Mouse (Mus musculus) neural tube, embryonic 15.5 days (tissue): Measurements from ENCODE around the gene Gm9972. TPM values are rescaled to one million over a fixed set of nuclear protein-coding genes. Genes with fewer than 3 reads are reported as not detected.

Experiments used
- ATAC-seq: fragments of 200-750 bp; cut with Nextera tagmentation; 2 replicates; pipeline ENCODE4 v1.8.0; 2017; ENCODE audit warnings: mild to moderate bottlenecking, moderate TSS enrichment, moderate library complexity; ENCODE audit not compliant: low FRiP score
- H3K27ac ChIP-seq: fragments of 300-500 bp; sonication (generic); replicated peaks from 2 replicates; pipeline ENCODE4 v1.5.1; 2015; ENCODE audit warnings: mild to moderate bottlenecking, inconsistent platforms
- H3K27me3 ChIP-seq: fragments of 300-500 bp; sonication (generic); replicated peaks from 2 replicates; pipeline ENCODE4 v1.6.1; 2015; ENCODE audit warnings: inconsistent platforms
- H3K36me3 ChIP-seq: fragments of 300-500 bp; sonication (generic); 2 replicates; pipeline ENCODE4 v1.6.1; 2015; ENCODE audit warnings: inconsistent platforms
- H3K4me1 ChIP-seq: fragments of 300-500 bp; sonication (generic); 2 replicates; pipeline ENCODE4 v1.6.1; 2015; ENCODE audit warnings: inconsistent platforms
- H3K4me2 ChIP-seq: fragments of 300-500 bp; sonication (generic); 2 replicates; pipeline ENCODE4 v1.6.1; 2015; ENCODE audit warnings: inconsistent platforms, mild to moderate bottlenecking, moderate library complexity
- H3K4me3 ChIP-seq: fragments of 300-500 bp; sonication (generic); replicated peaks from 2 replicates; pipeline ENCODE4 v1.5.1; 2015; ENCODE audit warnings: mild to moderate bottlenecking, inconsistent platforms
- H3K9ac ChIP-seq: fragments of 300-500 bp; sonication (generic); replicated peaks from 2 replicates; pipeline ENCODE4 v1.6.1; 2015; ENCODE audit warnings: mild to moderate bottlenecking, inconsistent platforms
- H3K9me3 ChIP-seq: fragments of 300-500 bp; sonication (generic); replicated peaks from 2 replicates; pipeline ENCODE4 v1.6.1; 2016; ENCODE audit warnings: inconsistent platforms
- WGBS: fragments of 180-500 bp; shearing (Covaris S2); methylation state at CpG from one replicate; pipeline ENCODE4 v1.1.7; 2015; ENCODE audit warnings: mixed read lengths; 5-methylcytosine and 5-hydroxymethylcytosine counted together
- polyA plus RNA-seq: library from polyadenylated mRNA; unstranded; fragments of >200 nt; fragmentation: Nextera tagmentation; extraction: Ambion mirVana; gene quantifications from 2 replicates; pipeline ENCODE4 v1.2.1, GENCODE M21; 2015

Gene Gm9972
- polyA plus RNA-seq = not detected in 2 replicates

DNA sequence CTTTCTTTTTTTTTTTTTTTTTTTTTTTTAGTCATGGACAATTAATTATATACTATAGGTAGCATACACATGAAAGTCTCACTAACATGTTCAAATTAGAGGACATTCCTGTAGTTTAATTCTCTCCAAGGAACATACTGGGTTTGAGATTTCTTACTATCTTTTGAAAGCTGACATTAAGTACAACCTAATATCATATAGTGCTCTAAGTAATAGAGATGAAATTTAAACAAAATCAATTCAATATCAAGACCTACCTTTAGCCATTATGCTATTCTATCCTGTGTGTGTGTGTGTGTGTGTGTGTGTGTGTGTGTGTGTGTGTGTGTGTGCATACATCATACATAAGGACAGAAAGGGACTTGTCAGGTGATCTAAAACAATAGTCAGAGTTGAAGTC is at the start of gene Gm9972:
TSS of gene Gm9972 (plus strand) at position 301 of the 400 bp plus-strand sequence.
- H3K27me3 ChIP-seq = no peaks in the 10 kb centered on the region
- no peak for ATAC-seq

DNA sequence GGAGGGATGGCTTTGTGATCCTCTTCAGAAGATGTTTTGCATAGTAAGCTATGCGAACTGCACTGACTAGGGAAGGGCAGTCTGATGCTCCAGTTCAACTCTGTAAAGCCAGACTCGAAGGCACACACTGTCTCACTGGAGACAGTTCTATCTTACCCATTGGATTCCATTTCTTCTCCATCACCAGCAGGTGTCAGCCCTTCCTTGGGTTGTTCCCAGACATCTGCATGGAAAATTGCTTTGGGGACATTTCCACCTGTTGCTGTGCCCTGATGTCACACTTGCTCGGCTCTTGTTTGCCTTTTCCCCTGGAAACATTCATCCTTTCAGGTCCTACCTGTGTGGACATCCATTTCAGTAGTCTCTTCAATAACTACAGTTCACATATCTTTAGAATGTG is 36.4 kb upstream of the Gm9972 start:
- 61% methylated on average over 3 of the region's 3 CpGs for WGBS
- no peak overlapping the region for H3K4me2 ChIP-seq
- ATAC-seq = no peak
- H3K4me1 ChIP-seq = no peaks in the 10 kb centered on the region
- H3K9me3 ChIP-seq = no peaks in the 10 kb centered on the region
- H3K9ac ChIP-seq = no peak overlapping the region
- H3K27ac ChIP-seq = no peak overlapping the region
- no peaks in the 10 kb centered on the region for H3K27me3 ChIP-seq
- no peaks in the 10 kb centered on the region for H3K36me3 ChIP-seq
- H3K4me3 ChIP-seq = no peak overlapping the region

More for the DNA sequence above, at the start of gene Gm9972:
- Histone ChIP-seq H3K36me3 (no peaks in the 10 kb centered on the region), H3K9me3 (no peaks in the 10 kb centered on the region), H3K4me2 (no peak within 1 kb of the TSS), H3K4me3 (no peak within 1 kb of the TSS), H3K27ac (no peak within 1 kb of the TSS), H3K9ac (no peak within 1 kb of the TSS), H3K4me1 (no peaks in the 10 kb centered on the region)

- Histone ChIP-seq H3K4me1 (no peaks in the 10 kb centered on the region), H3K9ac (no peak overlapping the region), H3K27ac (no peak overlapping the region), H3K4me3 (no peak overlapping the region), H3K36me3 (no peaks in the 10 kb centered on the region), H3K4me2 (no peak overlapping the region), H3K9me3 (no peaks in the 10 kb centered on the region), H3K27me3 (no peaks in the 10 kb centered on the region)
- ATAC-seq = no peak
- WGBS = 88% methylated on average over 2 of the region's 2 CpGs
Observed at GRCm38 (mm10) chr11:43011941-43012340, 23.6 kb upstream of the Gm9972 start.

DNA sequence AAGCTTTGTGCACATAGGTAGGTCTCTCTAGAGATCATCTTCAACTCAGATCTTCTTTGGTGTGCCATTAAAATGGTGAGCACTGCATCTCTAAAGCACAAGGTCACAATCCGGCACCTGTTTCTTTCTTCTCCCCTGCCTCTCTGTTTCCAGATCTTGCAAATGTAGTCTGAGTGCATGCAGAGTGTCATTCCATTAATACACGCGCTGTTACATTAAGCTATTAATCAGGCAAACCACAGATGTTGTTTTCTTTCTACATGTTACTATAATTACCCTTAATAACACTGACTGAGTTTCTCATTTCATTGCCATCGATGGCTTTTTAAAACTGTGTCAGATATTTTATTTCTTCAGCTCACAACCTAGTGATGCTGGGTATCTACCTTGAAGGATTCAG is 22.6 kb upstream of the Gm9972 start:
- no peak for ATAC-seq
- H3K9me3 ChIP-seq = no peaks in the 10 kb centered on the region
- no peak overlapping the region for H3K4me2 ChIP-seq
- 53% methylated on average over 4 of the region's 4 CpGs for WGBS
- no peak overlapping the region for H3K9ac ChIP-seq
- H3K27me3 ChIP-seq = no peaks in the 10 kb centered on the region
- no peak overlapping the region for H3K27ac ChIP-seq
- no peak overlapping the region for H3K4me3 ChIP-seq
- H3K4me1 ChIP-seq = no peaks in the 10 kb centered on the region
- H3K36me3 ChIP-seq = no peaks in the 10 kb centered on the region

- no peaks in the 10 kb centered on the region for H3K36me3 ChIP-seq
- H3K4me2 ChIP-seq = no peak overlapping the region
- H3K4me3 ChIP-seq = no peak overlapping the region
- H3K9me3 ChIP-seq = no peaks in the 10 kb centered on the region
- H3K27me3 ChIP-seq = no peaks in the 10 kb centered on the region
- H3K9ac ChIP-seq = no peak overlapping the region
- H3K4me1 ChIP-seq = no peaks in the 10 kb centered on the region
- ATAC-seq = no peak
- H3K27ac ChIP-seq = no peak overlapping the region
Observed at GRCm38 (mm10) chr11:43023109-43023688, 12.3 kb upstream of the Gm9972 start.

DNA sequence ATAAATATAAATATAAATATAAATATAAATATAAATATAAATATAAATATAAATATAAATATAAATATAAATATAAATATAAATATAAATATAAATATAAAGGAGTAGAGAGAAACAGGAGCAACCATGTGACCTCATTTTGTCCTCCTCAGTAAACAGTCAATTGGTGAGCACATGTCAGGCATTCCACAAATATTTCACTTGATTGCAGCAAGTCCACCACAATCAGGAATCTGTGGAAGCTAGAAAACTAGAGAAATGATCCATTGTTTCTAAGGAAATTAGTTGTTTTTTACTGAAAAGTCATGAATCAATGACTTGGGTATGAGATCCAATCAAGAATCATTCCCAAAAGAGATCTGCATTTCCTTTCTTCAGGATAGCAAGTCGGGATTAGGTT is 5.7 kb upstream of the Gm9972 start:
- Histone ChIP-seq H3K9me3 (no peaks in the 10 kb centered on the region), H3K9ac (no peak overlapping the region), H3K4me2 (no peak overlapping the region), H3K4me3 (no peak overlapping the region), H3K27ac (no peak overlapping the region), H3K4me1 (no peaks in the 10 kb centered on the region), H3K27me3 (no peaks in the 10 kb centered on the region), H3K36me3 (no peaks in the 10 kb centered on the region)
- no peak for ATAC-seq
- WGBS = 86% methylated on average over 1 of the region's 1 CpGs

DNA sequence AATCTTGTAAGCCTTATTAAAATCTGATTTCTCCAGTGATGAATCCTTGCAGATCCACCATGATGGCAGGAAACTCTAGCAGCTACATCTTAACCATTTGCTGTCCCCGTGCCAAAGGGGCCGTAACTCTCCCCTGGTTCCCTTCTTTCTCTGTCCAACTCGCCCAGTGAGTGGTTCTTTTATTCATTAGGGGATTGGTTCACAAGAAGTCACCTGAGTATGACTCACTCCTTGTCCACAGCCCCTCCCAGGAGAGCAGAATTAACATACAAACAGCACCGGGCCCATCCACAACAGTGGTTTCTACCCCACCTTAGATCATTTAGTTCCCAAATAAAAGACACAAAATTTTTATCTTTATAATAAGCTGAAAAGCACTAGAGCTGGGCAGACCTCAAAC is 3.4 kb upstream of the Gm9972 start:
- 82% methylated on average over 4 of the region's 4 CpGs for WGBS

GRCm38 (mm10) chr11:43045871-43046548 is 10.5 kb downstream of the Gm9972 start:
- Histone ChIP-seq H3K4me3 (no peak overlapping the region), H3K36me3 (no peaks in the 10 kb centered on the region), H3K27me3 (no peaks in the 10 kb centered on the region), H3K9me3 (no peaks in the 10 kb centered on the region), H3K27ac (no peak overlapping the region), H3K9ac (no peak overlapping the region), H3K4me2 (no peak overlapping the region), H3K4me1 (no peaks in the 10 kb centered on the region)
- ATAC-seq = no peak
- WGBS = 94% methylated on average over 3 of the region's 3 CpGs

More for the DNA sequence above, 3.4 kb upstream of the Gm9972 start:
- no peak overlapping the region for H3K9ac ChIP-seq
- H3K4me1 ChIP-seq = no peaks in the 10 kb centered on the region
- H3K4me2 ChIP-seq = no peak overlapping the region
- no peaks in the 10 kb centered on the region for H3K9me3 ChIP-seq
- no peak overlapping the region for H3K27ac ChIP-seq
- no peaks in the 10 kb centered on the region for H3K27me3 ChIP-seq
- no peaks in the 10 kb centered on the region for H3K36me3 ChIP-seq
- ATAC-seq = no peak
- no peak overlapping the region for H3K4me3 ChIP-seq

DNA sequence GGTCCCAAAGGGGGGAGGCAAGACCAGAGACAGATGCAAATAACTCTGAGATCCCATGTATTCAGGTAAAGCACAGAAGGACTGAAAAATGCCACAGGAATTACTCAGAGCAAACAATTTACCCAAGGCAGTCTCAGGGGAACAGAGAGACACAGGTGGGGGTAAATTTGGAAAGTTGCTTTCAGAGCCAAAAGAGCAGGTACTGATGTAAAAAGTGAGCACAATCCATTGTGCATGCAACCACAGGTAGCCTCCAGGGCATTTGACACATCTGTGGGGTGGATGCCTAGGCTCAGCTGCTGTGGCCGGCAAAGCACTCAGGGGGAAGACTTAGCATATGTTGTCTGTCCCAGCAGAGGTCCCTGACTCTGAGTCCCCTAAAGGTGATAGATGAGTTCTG is 13.8 kb downstream of the Gm9972 start:
- 46% methylated on average over 1 of the region's 1 CpGs for WGBS
- H3K9ac ChIP-seq = no peak overlapping the region
- ATAC-seq = no peak
- H3K36me3 ChIP-seq = no peaks in the 10 kb centered on the region
- H3K27me3 ChIP-seq = no peaks in the 10 kb centered on the region
- no peaks in the 10 kb centered on the region for H3K4me1 ChIP-seq
- no peak overlapping the region for H3K4me2 ChIP-seq
- no peak overlapping the region for H3K27ac ChIP-seq
- H3K9me3 ChIP-seq = no peaks in the 10 kb centered on the region
- H3K4me3 ChIP-seq = no peak overlapping the region

DNA sequence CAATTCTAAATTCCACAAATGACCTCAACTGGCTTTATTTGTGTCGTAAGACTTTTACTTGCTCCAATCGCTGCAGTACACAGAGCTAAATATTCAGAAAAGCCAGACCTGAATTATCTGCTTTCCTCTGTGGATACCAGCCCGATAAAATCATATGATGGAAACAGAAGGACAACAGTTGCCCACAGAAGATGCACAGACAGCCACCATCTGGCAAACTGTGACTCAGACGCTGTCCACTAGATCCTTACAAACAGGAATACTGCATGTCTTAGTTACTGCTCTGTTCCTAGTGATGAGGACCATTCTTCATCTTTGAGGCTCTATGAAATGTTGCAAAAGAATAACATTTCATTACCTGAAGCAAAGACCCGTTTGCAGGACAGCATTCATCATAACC is 19.4 kb downstream of the Gm9972 start:
- Histone ChIP-seq H3K9ac (no peak overlapping the region), H3K27ac (no peak overlapping the region), H3K9me3 (no peaks in the 10 kb centered on the region), H3K4me3 (no peak overlapping the region), H3K4me2 (no peak overlapping the region), H3K4me1 (no peaks in the 10 kb centered on the region), H3K36me3 (no peaks in the 10 kb centered on the region), H3K27me3 (no peaks in the 10 kb centered on the region)
- WGBS = 90% methylated on average over 5 of the region's 5 CpGs
- no peak for ATAC-seq

DNA sequence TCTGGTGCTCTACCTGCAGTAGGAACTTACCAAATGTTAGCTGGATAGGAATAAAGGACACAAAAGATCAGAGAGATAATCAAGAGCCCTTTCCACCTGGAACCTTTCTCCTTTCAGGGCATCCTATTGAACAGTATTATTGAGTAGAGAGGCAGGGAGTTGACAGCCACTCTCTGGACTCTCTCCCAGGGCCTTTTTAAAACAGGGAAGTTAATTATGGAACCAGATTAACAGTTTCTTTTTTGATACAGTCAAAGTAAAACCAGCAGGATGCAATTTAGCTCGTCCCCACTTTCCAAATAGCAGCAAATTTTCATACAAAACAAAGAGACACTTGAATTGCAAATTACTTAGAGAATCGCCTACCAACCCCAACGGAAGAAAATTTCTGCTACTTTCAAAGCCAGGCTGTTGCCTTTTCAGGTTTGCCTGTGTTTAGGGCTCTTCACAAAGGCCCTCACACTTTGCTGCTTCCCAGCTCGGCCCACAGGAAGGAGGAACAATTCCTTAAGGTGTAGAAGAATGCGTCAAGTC is 24.0 kb downstream of the Gm9972 start:
- no peak overlapping the region for H3K27ac ChIP-seq
- no peak for ATAC-seq
- no peak overlapping the region for H3K4me2 ChIP-seq
- WGBS = 27% methylated on average over 5 of the region's 5 CpGs
- no peak overlapping the region for H3K4me3 ChIP-seq
- H3K4me1 ChIP-seq = no peaks in the 10 kb centered on the region
- no peaks in the 10 kb centered on the region for H3K9me3 ChIP-seq
- H3K27me3 ChIP-seq = no peaks in the 10 kb centered on the region
- no peaks in the 10 kb centered on the region for H3K36me3 ChIP-seq
- H3K9ac ChIP-seq = no peak overlapping the region

GRCm38 (mm10) chr11:43062286-43062685 is 26.7 kb downstream of the Gm9972 start:
- Histone ChIP-seq H3K9me3 (no peaks in the 10 kb centered on the region), H3K4me2 (no peak overlapping the region), H3K36me3 (no peaks in the 10 kb centered on the region), H3K4me3 (no peak overlapping the region), H3K27me3 (no peaks in the 10 kb centered on the region), H3K4me1 (no peaks in the 10 kb centered on the region), H3K27ac (no peak overlapping the region), H3K9ac (no peak overlapping the region)
- no peak for ATAC-seq
- WGBS = 60% methylated on average over 3 of the region's 3 CpGs
